Mouse (Mus musculus): Measurements from ENCODE around the gene Plekhg1.

Gene Plekhg1

GRCm38 (mm10) chr10:3740148-3740503 lies at the start of gene Plekhg1:
TSS of gene Plekhg1 (plus strand) at chr10:3740364.
- DNase-seq (ENCODE audit: low spot score in 2 of 2) = peak; percentile 23 to 54

- DNase-seq (ENCODE audit: low spot score in 2 of 2) = no peak
Measured at GRCm38 (mm10) chr10:3692791-3693190, 47.4 kb upstream of the Plekhg1 start.

- no peak for DNase-seq (ENCODE audit: low spot score in 2 of 2)
Measured at GRCm38 (mm10) chr10:3693699-3694280, 46.4 kb upstream of the Plekhg1 start.

- peak in 1 of 2 experiments; percentile 2 for DNase-seq (ENCODE audit: low spot score in 2 of 2)
Measured at GRCm38 (mm10) chr10:3695332-3695905, 44.7 kb upstream of the Plekhg1 start.

- peak; percentile 33 to 48 for DNase-seq (ENCODE audit: low spot score in 2 of 2)
Measured at GRCm38 (mm10) chr10:3696727-3697348, 43.3 kb upstream of the Plekhg1 start.

- DNase-seq (ENCODE audit: low spot score in 2 of 2) = no peak
Measured at GRCm38 (mm10) chr10:3697500-3697899, 42.7 kb upstream of the Plekhg1 start.

- no peak for DNase-seq (ENCODE audit: low spot score in 2 of 2)
Measured at GRCm38 (mm10) chr10:3700225-3701073, 39.7 kb upstream of the Plekhg1 start.

- no peak for DNase-seq (ENCODE audit: low spot score in 2 of 2)
Measured at GRCm38 (mm10) chr10:3701832-3702231, 38.3 kb upstream of the Plekhg1 start.

- no peak for DNase-seq (ENCODE audit: low spot score in 2 of 2)
Measured at GRCm38 (mm10) chr10:3702585-3702984, 37.6 kb upstream of the Plekhg1 start.

- DNase-seq (ENCODE audit: low spot score in 2 of 2) = no peak
Measured at GRCm38 (mm10) chr10:3706231-3706630, 33.9 kb upstream of the Plekhg1 start.

GRCm38 (mm10) chr10:3710081-3710480 lies 30.1 kb upstream of the Plekhg1 start:
- DNase-seq (ENCODE audit: low spot score in 2 of 2) = no peak

- peak in 1 of 2 experiments; percentile 2 for DNase-seq (ENCODE audit: low spot score in 2 of 2)
Measured at GRCm38 (mm10) chr10:3715302-3715943, 24.7 kb upstream of the Plekhg1 start.

- DNase-seq (ENCODE audit: low spot score in 2 of 2) = peak; percentile 24 to 39
Measured at GRCm38 (mm10) chr10:3718021-3718865, 21.9 kb upstream of the Plekhg1 start.

- DNase-seq (ENCODE audit: low spot score in 2 of 2) = no peak
Measured at GRCm38 (mm10) chr10:3720296-3720695, 19.9 kb upstream of the Plekhg1 start.

- no peak for DNase-seq (ENCODE audit: low spot score in 2 of 2)
Measured at GRCm38 (mm10) chr10:3722339-3722738, 17.8 kb upstream of the Plekhg1 start.

- DNase-seq (ENCODE audit: low spot score in 2 of 2) = no peak
Measured at GRCm38 (mm10) chr10:3724665-3725064, 15.5 kb upstream of the Plekhg1 start.

- no peak for DNase-seq (ENCODE audit: low spot score in 2 of 2)
Measured at GRCm38 (mm10) chr10:3729666-3730065, 10.5 kb upstream of the Plekhg1 start.

- no peak for DNase-seq (ENCODE audit: low spot score in 2 of 2)
Measured at GRCm38 (mm10) chr10:3730314-3730713, 9.8 kb upstream of the Plekhg1 start.

GRCm38 (mm10) chr10:3737034-3737433 lies 3.1 kb upstream of the Plekhg1 start:
- no peak for DNase-seq (ENCODE audit: low spot score in 2 of 2)

GRCm38 (mm10) chr10:3740504-3741388 lies 582 bp downstream of the Plekhg1 start:
- DNase-seq (ENCODE audit: low spot score in 2 of 2) = peak; percentile 2 to 10
